Mouse (Mus musculus) intestine, postnatal 0 days (tissue): ENCODE data around the gene Zfp786. TPM values are rescaled to one million over a fixed set of nuclear protein-coding genes. Genes with fewer than 3 reads are reported as not detected.
A peak's percentile ranks its signal among the peaks of the same experiment; 100 is the strongest.

ENCODE experiments used
- ATAC-seq: fragments of 200-750 bp; cut with Nextera tagmentation; 2 replicates; pipeline ENCODE4 v1.8.0; 2017; ENCODE audit warnings: mild to moderate bottlenecking, moderate TSS enrichment, moderate library complexity
- H3K27ac ChIP-seq: fragments of 300-500 bp; sonication (generic); 2 replicates; pipeline ENCODE4 v1.5.1; 2014; ENCODE audit warnings: mild to moderate bottlenecking, low read depth, low read length, moderate library complexity
- H3K27me3 ChIP-seq: fragments of 300-500 bp; sonication (generic); replicated peaks from 2 replicates; pipeline ENCODE4 v1.6.1; 2014; ENCODE audit warnings: low read length, mixed read lengths; ENCODE audit not compliant: control insufficient read depth, insufficient read depth
- H3K36me3 ChIP-seq: fragments of 300-500 bp; sonication (generic); 2 replicates; pipeline ENCODE4 v1.6.1; 2014; ENCODE audit warnings: mild to moderate bottlenecking, moderate library complexity; ENCODE audit not compliant: control insufficient read depth, insufficient read depth
- H3K4me1 ChIP-seq: fragments of 300-500 bp; sonication (generic); replicated peaks from 2 replicates; pipeline ENCODE4 v1.6.1; 2014; ENCODE audit warnings: antibody characterized with exemption, low read length, mixed read lengths; ENCODE audit not compliant: control insufficient read depth, insufficient read depth
- H3K4me2 ChIP-seq: fragments of 300-500 bp; sonication (generic); replicated peaks from 2 replicates; pipeline ENCODE4 v1.6.1; 2014; ENCODE audit warnings: low read depth, mild to moderate bottlenecking, moderate library complexity
- H3K4me3 ChIP-seq: fragments of 300-500 bp; sonication (generic); 2 replicates; pipeline ENCODE4 v1.5.1; 2014; ENCODE audit warnings: low read depth, low read length
- H3K9ac ChIP-seq: fragments of 300-500 bp; sonication (generic); 2 replicates; pipeline ENCODE4 v1.6.1; 2014; ENCODE audit warnings: mild to moderate bottlenecking, low read depth, low read length
- H3K9me3 ChIP-seq: fragments of 300-500 bp; sonication (generic); 2 replicates; pipeline ENCODE4 v1.6.1; 2016; ENCODE audit warnings: mixed run types; ENCODE audit not compliant: control insufficient read depth
- CTCF ChIP-seq: sonication (generic); IDR thresholded peaks from 2 replicates; pipeline ENCODE4 v1.5.1; 2016; ENCODE audit warnings: low read depth, mild to moderate bottlenecking, control low read depth, antibody characterized with exemption, moderate library complexity
- WGBS: fragments of 180-500 bp; shearing (Covaris S2); extraction: QIAGEN DNeasy Blood & Tissue Kit; methylation state at CpG from one replicate; pipeline ENCODE4 v1.1.7; 2014; 5-methylcytosine and 5-hydroxymethylcytosine counted together
- polyA plus RNA-seq: library from polyadenylated mRNA; unstranded; fragments of >200 nt; fragmentation: Nextera tagmentation; extraction: Ambion mirVana; gene quantifications from 2 replicates; pipeline ENCODE4 v1.2.1, GENCODE M21; 2015

Gene Zfp786
- polyA plus RNA-seq, 1 experiment from 2014 or later = 0.61 TPM

- 61% methylated on average over 2 of the region's 2 CpGs for WGBS
- ATAC-seq = no peak
- Histone ChIP-seq H3K27ac (no peak overlapping the region), H3K36me3 (peaks cover 17% of the 10 kb centered on the region), H3K4me1 (peaks cover 7% of the 10 kb centered on the region), H3K4me2 (no peak overlapping the region), H3K27me3 (no peaks in the 10 kb centered on the region), H3K9ac (no peak overlapping the region), H3K4me3 (no peak overlapping the region), H3K9me3 (no peaks in the 10 kb centered on the region)
- TF ChIP-seq CTCF = peak; percentile 45
These were observed 20.5 kb downstream of the Zfp786 start for GRCm38 (mm10) chr6:47810181-47810580.

DNA sequence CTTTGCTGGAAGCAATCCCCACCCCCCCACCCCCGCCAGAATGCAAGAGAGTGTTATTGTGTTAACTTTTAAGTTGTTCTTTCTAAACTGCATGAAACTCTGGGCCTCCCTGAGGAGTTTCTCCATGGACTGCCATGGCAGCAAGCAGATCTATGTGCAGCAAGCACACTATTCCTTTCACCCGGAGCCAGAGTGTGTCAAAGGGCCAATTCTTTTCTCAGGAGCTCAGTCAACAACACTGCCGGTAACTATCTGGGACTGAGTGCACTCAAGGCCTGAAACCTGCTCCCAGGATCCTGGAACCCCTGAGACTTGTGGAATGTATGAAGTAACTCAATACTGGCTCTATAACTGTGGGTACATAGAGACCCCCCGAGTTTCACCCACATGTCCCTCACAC, 21.6 kb downstream of the Zfp786 start:
- Histone ChIP-seq H3K36me3 (peaks cover 27% of the 10 kb centered on the region), H3K9ac (no peak overlapping the region), H3K27ac (no peak overlapping the region), H3K4me1 (peaks cover 4% of the 10 kb centered on the region), H3K4me2 (no peak overlapping the region), H3K27me3 (no peaks in the 10 kb centered on the region), H3K4me3 (no peak overlapping the region), H3K9me3 (no peaks in the 10 kb centered on the region)
- WGBS = 77% methylated on average over 4 of the region's 4 CpGs
- ATAC-seq = no peak
- no peak for TF ChIP-seq CTCF

GRCm38 (mm10) chr6:47808545-47808944, 22.1 kb downstream of the Zfp786 start:
- H3K4me2 ChIP-seq = no peak overlapping the region
- 85% methylated on average over 5 of the region's 5 CpGs for WGBS

GRCm38 (mm10) chr6:47807419-47807818, 23.2 kb downstream of the Zfp786 start:
- Histone ChIP-seq H3K4me2 (no peak overlapping the region), H3K4me3 (no peak overlapping the region), H3K9me3 (no peaks in the 10 kb centered on the region), H3K27ac (no peak overlapping the region), H3K36me3 (peaks cover 43% of the 10 kb centered on the region), H3K4me1 (0 out of 2 replicates have a peak, but pooled peaks cover 3% of the 10 kb centered on the region), H3K9ac (no peak overlapping the region), H3K27me3 (no peaks in the 10 kb centered on the region)
- 87% methylated on average over 2 of the region's 2 CpGs for WGBS
- TF ChIP-seq CTCF = no peak
- no peak for ATAC-seq

More at GRCm38 (mm10) chr6:47808545-47808944, 22.1 kb downstream of the Zfp786 start:
- no peak for TF ChIP-seq CTCF
- Histone ChIP-seq H3K27ac (no peak overlapping the region), H3K9ac (no peak overlapping the region), H3K4me3 (no peak overlapping the region), H3K27me3 (no peaks in the 10 kb centered on the region), H3K36me3 (peaks cover 32% of the 10 kb centered on the region), H3K9me3 (no peaks in the 10 kb centered on the region), H3K4me1 (0 out of 2 replicates have a peak, but pooled peaks cover 3% of the 10 kb centered on the region)
- ATAC-seq = no peak

DNA sequence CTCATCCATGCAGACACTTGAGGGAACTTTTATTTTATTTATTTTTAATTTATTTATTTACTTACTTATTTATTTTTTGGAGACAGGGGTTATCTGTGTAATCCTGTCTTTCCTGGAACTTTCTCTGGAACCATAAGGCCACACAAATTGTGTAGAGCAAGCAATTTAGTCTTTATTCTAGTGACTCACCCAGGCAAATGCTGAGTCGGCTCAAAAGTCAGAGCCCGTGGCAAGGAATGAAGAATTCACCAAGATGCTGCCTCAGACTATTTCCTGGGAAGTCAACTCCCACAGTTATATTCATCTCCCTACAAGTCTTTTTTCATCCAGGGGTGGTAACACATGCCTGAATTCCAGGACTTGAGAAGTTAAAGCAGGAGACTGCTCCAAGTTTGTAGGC, 25.1 kb downstream of the Zfp786 start:
- ATAC-seq = no peak
- Histone ChIP-seq H3K27ac (no peak overlapping the region), H3K36me3 (peaks cover 59% of the 10 kb centered on the region), H3K9ac (no peak overlapping the region), H3K4me2 (no peak overlapping the region), H3K4me1 (no peaks in the 10 kb centered on the region), H3K27me3 (no peaks in the 10 kb centered on the region), H3K9me3 (no peaks in the 10 kb centered on the region), H3K4me3 (no peak overlapping the region)
- no peak for TF ChIP-seq CTCF
- 57% methylated on average over 2 of the region's 2 CpGs for WGBS

DNA sequence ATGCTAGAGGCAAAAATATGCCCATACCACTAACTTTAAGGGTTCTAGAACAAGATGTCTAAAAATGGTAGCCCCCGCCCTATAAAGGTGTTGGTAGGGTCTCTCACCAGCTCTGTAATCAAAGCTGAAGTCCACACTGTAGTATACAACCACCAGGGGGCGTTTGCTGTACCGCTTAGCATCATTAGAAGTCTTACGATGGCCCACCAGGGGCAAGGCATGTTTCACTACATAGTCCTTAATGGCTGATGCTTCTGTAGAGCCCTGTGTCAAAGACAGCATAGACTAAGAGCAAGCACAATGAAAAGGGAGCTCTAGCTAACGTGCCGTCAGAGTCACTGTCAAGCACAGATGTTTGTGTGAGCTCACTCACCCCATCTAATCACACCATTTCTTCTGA, 31.6 kb downstream of the Zfp786 start:
- TF ChIP-seq CTCF = peak; percentile 90
- Histone ChIP-seq H3K9me3 (no peaks in the 10 kb centered on the region), H3K36me3 (peaks cover 86% of the 10 kb centered on the region), H3K27ac (no peak overlapping the region), H3K4me2 (no peak overlapping the region), H3K9ac (no peak overlapping the region), H3K27me3 (no peaks in the 10 kb centered on the region), H3K4me3 (no peak overlapping the region), H3K4me1 (no peaks in the 10 kb centered on the region)
- no peak for ATAC-seq
- 58% methylated on average over 6 of the region's 6 CpGs for WGBS
